Mouse (Mus musculus) cerebellum, adult 11 months (tissue): ENCODE measurements around the gene BC016579.
A peak's percentile ranks its signal among the peaks of the same experiment; 100 is the strongest.

Source experiments
- DNase-seq: peaks from one replicate; pipeline ENCODE4 v3.0.0; 2022

The BC016579 gene

GRCm38 (mm10) chr16:45653934-45654332, at the start of gene BC016579:
BC016579 (minus strand) TSS chr16:45654068.
- no peak for DNase-seq

GRCm38 (mm10) chr16:45699301-45699700, 45.4 kb upstream of the BC016579 start:
- DNase-seq: no peak

DNA sequence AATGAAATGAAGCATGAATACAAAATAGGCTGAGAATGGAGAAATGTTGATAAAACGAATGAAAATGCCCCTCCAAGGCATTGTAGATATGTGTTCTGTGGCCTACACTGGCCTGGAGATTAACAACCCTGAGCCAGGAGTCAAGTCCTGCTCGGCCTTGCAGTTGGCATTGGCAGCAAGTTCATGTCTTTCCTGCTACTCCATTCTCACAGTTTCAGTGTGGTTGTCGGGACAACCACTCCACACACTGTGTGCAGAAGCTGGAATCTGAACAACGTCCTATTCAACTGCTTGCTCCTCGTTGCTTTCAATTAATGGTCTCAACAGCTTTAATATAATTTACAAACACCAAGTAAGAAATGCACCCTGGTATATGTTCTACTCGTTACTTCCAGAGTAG, 44.1 kb upstream of the BC016579 start:
- DNase-seq: no peak

DNA sequence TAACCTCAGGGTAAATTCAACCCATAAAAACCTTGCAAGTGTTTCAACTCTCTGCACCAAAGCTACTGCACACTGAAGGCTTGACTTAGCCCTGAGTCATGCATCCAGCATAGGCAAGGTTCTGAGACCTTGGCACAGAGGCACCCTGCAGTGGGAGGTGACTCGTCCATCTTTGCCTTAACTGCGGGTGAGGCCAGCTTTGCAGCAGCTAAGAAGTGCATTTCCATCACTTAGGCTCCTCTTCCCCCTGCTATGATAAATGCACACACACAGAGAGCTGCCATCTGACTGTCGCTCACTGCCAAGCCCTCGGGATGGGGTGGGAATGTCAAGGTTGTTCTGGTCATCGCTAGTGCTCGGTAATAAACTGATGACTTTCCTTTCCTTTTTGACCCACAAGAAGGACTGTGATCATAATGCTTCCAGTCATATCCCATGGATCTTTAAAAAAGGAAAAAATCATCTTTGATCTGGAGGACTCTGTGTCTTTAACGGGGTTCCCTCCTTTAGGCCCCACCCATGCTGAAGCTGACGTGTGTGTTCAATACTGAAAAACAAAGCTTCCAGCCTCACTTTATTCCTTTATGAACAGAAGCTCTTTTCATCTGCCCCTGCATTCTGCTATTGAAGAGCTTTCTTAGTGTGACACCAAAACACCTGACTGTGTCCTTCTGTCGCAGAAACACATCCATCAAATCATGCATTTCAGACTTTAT, 41.7 kb upstream of the BC016579 start:
- DNase-seq: peak; percentile 31

DNA sequence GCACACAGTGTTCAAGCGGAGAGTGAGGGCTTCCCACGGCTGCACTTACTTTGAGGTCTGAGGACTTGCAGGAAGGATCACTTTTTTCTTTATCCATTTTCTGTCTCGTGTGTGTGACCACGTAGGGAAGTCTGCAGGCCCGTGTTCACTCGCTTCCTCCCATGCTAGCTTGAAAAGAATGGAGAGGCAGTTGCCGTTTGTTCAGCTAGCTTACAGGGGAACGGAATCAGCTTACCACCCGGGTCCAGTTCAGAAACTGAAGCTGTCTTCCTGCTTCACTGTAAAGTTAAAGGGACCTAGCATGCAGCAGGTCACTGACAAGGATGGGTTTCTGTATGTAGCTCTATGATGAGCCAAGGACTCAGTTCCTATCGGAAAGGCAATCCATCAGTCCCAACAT, 39.7 kb upstream of the BC016579 start, which contains the start of gene Tmprss7:
Tmprss7 (minus strand) TSS at position 101 of the 400 bp plus-strand sequence.
- DNase-seq: no peak

GRCm38 (mm10) chr16:45692851-45693250, 39.0 kb upstream of the BC016579 start:
- DNase-seq: no peak

DNA sequence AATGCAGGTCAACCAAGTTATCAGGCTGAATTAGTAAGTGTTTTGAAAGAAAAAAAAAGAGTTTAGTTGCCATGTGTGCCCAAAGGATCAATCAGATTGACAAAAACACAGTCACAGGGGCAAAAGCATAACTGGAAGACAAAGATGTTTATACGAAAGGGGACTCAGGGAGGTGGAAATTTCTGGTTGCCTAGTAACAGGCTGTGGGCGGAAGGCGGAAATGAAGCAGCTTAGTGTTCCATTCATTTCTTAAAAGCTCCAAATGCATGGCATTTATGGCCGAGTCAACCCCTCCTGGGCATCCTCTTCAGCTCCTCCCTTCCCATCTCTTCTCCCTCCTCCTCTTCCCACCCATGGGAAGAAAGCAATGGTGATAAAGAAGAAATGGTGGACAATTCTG, 36.3 kb upstream of the BC016579 start:
- DNase-seq: no peak

- DNase-seq: peak; percentile 70
Measured at GRCm38 (mm10) chr16:45686833-45687232, 33.0 kb upstream of the BC016579 start.

DNA sequence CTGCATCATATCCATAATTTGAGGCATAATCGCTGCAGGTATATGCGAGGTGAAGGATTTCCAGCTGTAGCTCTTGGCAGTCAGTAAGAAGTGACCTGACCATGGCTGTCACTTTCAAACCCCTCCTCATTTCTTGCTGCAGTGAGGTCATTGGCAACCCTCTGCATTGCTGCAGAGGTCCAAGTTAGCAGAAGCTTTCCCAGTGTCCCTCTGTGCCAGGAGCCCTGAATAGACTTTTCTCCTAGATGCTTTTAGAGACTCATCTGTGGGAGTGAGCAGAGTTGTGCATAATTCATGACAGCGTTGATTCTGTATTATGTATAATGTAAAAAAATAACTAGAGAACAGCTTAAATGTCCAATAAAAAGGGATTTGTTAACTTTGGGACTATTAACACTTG, 31.4 kb upstream of the BC016579 start:
- DNase-seq: no peak

DNA sequence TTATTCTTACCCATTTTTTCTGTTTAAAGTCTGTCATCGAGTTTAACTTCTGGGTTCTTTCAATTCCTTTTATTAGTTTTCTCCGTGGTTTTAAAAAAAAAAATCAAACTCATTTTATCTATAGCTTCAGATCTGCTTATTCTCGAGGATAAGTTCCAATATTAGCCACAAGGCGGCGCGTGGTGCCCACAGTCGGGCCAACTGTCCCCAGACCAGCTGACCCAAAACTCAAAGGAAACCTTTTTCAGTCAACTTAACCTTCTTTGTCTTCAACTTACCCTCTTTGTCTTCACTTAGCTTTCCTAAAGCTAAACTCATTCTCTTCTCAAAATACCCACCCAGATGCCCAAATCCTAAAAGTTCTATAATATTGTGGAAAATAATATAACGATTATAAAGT, 30.9 kb upstream of the BC016579 start:
- DNase-seq: peak; percentile 75

- DNase-seq: no peak
Measured at GRCm38 (mm10) chr16:45676462-45676861, 22.6 kb upstream of the BC016579 start.

- DNase-seq: no peak
Measured at GRCm38 (mm10) chr16:45670005-45670404, 16.1 kb upstream of the BC016579 start.

- DNase-seq: no peak
Measured at GRCm38 (mm10) chr16:45668178-45668577, 14.3 kb upstream of the BC016579 start.

DNA sequence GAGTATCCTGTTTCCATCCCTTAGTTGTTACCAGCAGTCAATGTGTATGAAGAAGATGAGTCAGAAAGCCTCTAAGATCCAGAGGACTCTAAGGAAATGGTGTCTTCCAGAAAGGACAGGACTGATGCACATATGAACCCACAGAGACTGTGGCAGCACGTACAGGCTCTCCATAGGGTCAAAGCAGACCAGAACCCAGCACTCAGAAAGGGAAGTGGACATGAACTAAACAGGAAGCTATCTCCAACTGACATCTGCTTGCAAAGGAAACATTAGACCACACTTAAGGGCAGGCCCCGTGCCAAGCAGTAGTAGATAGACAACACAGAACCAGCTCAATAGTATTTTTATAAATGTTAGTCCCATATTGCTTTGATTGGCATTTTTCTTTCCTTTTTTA, 12.3 kb upstream of the BC016579 start:
- no peak for DNase-seq

DNA sequence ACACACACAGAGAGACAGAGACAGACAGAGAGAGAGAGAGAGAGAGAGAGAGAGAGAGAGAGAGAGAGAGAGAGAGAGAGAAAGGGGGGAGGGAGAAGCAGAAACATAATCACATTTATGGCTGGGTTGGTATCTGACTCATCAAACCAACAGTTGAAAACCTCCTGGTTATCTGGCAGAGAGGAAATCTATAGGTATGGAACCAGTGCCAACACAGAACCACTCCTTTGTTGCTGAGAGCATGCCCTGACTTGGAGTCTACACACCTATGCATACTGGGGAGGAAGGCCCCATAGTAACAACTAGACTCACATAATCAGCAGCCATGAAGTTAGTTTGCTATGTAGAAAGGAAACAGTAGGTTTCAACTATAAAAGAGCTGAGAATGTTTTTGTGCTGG, 8.5 kb upstream of the BC016579 start:
- DNase-seq: no peak

- peak; percentile 34 for DNase-seq
Measured at GRCm38 (mm10) chr16:45659596-45659995, 5.7 kb upstream of the BC016579 start.

DNA sequence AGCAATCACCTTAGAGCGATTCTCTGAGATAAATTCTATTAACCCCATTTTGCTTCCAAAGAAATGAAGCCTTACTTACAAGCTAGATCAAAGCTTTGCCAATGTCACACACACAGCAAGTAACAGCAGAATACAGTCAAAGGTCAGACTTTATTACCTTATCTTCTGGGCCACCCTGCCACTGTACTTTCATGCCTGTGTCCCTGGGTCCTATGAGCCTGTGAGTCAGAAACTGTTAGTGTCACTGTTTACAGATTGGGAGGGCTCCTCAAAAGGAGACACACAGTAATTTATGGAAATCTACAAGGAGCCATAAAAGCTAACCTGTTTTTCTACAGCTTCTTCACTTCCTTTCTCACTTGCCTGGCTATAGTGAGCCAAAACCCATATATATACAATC, 4.4 kb upstream of the BC016579 start:
- DNase-seq: no peak

GRCm38 (mm10) chr16:45657574-45658159, 3.8 kb upstream of the BC016579 start:
- no peak for DNase-seq

DNA sequence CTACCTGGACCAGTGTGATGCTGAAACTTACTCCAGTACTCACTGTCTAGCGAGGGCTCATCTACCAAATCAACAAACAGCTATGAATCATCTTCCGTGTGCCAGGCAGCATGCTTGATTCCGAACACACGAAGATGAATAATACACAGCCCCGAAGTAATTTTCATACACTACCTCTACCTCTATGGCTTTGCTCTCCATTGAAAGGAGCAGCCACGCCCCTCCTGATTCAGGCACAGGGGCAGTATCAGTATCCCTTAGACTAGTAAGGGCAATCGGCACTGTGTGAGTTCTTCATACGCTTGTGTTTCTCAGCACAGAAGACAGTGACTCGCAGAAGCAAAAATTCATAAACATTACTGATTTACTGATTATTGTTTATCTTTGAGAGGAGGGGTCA, 597 bp upstream of the BC016579 start:
- no peak for DNase-seq

DNA sequence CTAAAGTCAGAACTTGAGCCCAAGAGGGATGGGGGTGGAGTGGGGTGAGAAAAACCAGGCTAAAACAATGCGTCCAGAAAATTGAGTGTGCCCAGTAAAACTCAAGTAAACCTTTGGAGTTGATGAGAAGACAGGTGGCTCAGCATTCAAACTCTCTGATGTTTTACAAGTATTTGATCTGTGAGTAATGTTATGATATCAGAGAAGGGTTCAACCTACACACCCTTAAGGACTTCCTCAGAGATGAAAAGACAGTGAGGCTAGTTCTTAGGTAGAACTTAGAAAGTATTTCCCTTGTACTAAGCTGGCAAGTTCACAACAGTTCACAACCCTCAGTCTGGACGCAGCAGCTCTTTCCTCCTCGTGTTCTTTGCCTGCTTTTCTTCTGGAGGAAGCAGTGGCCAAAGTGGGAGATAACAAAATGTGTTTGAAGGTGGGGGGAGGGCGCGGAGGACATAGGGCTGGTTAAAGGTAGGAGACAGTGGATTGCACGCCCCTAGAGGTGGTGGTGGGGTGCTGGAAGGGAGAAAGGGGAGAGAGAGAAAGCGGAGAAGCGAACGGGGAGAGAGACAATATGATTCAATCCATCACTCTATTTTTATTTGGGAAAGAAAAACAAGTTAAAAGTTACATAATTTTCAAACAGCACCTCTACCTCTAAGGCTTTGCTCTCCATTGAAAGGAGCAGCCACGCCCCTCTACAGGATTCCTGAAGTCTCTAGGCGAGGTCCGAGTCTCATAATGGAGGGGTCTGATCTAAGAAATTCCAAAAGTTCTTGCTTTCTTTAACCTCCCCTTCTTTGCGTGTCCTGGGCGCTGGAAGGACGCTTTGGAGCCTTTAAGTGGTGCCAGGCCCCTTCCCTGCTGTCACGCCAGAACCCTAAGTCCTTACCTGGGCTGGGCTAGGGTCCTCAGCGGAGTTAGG, 597 bp downstream of the BC016579 start:
- DNase-seq: no peak

GRCm38 (mm10) chr16:45651497-45651896, 2.4 kb downstream of the BC016579 start:
- no peak for DNase-seq

DNA sequence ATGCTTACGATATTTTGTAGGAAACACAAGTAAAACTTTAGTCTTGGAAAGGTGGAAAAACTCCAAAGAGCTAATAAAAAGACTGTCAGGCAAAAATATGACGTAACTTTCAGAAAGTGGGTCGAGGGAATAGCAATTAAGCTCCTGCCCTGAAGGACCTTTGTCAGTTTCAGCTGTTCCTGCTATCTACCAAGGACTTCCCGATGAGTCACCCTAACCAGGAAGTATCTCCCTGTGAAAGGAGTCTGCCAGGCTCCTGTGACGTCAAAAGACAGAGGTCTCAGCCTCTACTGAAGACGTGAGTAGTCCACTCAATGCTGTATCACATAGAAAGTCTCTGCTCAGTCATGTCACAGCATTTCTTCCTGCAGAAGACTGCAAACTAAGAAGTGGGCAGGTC, 9.5 kb downstream of the BC016579 start:
- no peak for DNase-seq

DNA sequence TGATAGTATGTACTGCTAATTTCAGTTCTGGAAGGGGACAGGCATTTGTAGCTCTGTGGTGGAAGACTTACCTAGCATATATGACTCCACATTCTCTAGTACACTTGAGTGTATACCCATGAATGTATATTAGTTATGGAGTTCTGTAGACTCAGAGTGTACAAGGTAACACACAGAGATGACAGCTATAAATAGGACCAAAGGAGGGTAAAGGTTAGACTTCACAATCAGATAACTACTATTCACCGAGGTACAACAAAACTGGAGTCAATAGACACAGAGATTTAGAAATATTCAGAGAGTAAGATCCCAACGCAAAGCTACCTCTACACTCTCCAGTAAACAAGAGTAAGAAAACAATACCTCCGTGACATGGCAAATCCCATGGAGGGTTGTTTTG, 9.9 kb downstream of the BC016579 start:
- DNase-seq: no peak

DNA sequence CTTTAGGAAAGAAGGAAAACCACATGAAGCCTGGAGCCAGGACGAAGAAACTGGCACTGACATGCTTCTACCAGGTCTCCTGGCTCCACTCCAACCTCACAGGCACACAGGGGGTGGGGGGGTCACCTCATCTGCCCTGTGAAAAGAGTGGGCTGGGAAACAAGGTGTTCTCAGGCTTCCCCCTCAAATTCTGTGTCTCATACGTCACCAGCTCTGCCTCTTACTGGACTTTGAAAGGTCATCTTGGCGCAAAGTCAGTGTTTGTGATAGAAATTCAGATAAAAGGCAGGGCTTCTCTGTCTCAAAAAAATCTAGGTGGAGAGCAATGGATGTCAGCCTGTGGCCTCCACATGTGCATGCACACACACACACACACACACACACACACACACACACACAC, 12.6 kb downstream of the BC016579 start:
- no peak for DNase-seq
